Mouse (Mus musculus): ENCODE data around the gene Dhps.

DNA sequence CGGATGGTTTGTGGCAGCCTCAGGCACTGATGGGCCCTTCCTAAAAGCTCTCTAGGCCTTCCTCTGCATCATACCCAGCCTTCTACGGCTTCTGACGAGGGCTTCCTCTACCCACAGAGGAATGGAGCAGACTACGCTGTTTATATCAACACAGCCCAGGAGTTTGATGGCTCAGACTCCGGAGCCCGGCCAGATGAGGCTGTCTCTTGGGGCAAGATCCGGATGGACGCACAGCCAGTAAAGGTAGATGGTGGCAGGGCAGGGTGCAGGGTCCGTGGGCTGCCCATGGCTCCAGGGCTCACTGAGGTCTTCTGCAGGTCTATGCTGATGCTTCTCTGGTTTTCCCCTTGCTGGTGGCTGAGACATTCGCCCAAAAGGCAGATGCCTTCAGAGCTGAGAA, 3.1 kb downstream of the Dhps start:
- TF ChIP-seq CTCF (IDR thresholded peaks at IDR 0.05; ENCODE audit: low read depth) (no peak), EP300 (IDR thresholded peaks at IDR 0.05; ENCODE audit: low read depth) (no peak)
